Mouse (Mus musculus): ENCODE results near the gene Ttyh3. TPM values are rescaled to one million over a fixed set of nuclear protein-coding genes. Genes with fewer than 3 reads are reported as not detected.

Ttyh3 gene
- 83.3 and 91.5 TPM in 2 replicates for polyA plus RNA-seq (2014; fragmentation: Nextera tagmentation; extraction: Ambion mirVana)

DNA sequence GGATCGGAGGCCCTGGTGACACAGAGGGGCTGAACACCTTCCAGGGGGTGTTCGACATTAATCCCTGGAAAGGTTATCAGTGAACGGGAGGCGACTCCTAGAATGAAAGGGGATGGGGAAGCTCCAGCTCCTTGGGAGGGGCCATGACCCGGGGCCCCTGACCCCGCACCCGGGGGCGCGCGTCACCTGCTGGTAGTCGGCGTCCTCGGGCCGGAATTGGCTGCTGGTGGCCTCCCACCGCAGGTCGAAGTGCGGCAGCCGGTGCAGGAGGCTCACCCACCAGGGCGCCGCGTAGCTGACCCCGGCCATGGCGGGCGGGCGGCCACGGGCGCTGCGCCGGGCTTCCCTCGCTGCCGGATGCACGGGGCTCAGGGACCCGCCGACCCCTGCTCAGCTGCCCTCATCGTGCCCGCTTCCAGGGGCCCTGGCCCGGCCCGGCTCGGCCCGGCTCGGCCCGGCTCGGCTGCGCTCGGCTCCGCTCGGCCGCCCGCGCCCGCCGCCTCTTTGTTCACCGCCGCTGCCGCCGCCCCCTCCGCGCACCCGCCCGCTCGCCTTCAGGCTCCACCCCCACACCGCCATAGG lies at the start of gene Ttyh3:
Ttyh3 (minus strand) TSS at position 513 of the 582 bp plus-strand sequence.
- Histone ChIP-seq H3K9me3 (ENCODE audit: control insufficient read depth, low read length) (no peaks in the 10 kb centered on the region), H3K4me1 (replicated peaks; ENCODE audit: control insufficient read depth, insufficient read depth, low read length) (peaks cover 18% of the 10 kb centered on the region), H3K4me2 (ENCODE audit: low read depth, low read length, severe bottlenecking) (peak within 1 kb of the TSS; percentile 91), H3K36me3 (ENCODE audit: control insufficient read depth, insufficient read depth, low read length) (peaks cover 6% of the 10 kb centered on the region; the same call in 1 of the 2 replicates), H3K9ac (ENCODE audit: low read length) (peak within 1 kb of the TSS; percentile 100), H3K27me3 (ENCODE audit: control insufficient read depth, insufficient read depth, low read length) (no peaks in the 10 kb centered on the region), H3K4me3 (ENCODE audit: low read depth, low read length) (peak within 1 kb of the TSS; percentile 97), H3K27ac (ENCODE audit: low read depth, low read length) (peak within 1 kb of the TSS; percentile 79)
- 0 out of 2 replicates have a peak, but pooled peaks have one; percentile 4 for ATAC-seq (replicated peaks; ENCODE audit: low FRiP score)
- DNase-seq (ENCODE audit: low spot score) = no peak
- WGBS = under 1% methylated on average over 52 of the region's 62 CpGs

DNA sequence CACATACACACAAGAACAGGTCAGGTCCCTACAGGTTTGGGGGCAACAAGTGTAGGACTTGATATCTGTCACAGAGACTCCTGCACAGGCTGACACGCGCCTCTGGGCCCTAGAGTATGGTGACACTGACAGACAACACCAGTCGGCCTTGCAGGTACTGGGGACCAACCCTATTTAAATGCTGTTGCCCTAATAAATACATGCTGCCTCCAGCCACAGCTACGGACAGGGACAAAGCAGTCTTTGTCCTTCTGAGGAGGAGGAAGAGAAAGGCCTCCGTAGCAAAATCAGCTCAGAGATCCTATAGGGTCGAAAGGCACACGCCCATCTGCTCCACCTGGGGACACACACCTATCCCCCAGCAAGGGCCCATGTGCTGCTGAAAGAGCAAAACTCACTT lies 47.2 kb upstream of the Ttyh3 start:
- 81% methylated on average over 7 of the region's 7 CpGs for WGBS
- Histone ChIP-seq H3K4me2 (ENCODE audit: low read depth, low read length, severe bottlenecking) (no peak overlapping the region), H3K36me3 (ENCODE audit: control insufficient read depth, insufficient read depth, low read length) (no peaks in the 10 kb centered on the region; the same call in 1 of the 2 replicates), H3K4me3 (ENCODE audit: low read depth, low read length) (no peak overlapping the region), H3K27ac (ENCODE audit: low read depth, low read length) (no peak overlapping the region), H3K4me1 (replicated peaks; ENCODE audit: control insufficient read depth, insufficient read depth, low read length) (peaks cover under 1% of the 10 kb centered on the region), H3K27me3 (ENCODE audit: control insufficient read depth, insufficient read depth, low read length) (no peaks in the 10 kb centered on the region), H3K9me3 (ENCODE audit: control insufficient read depth, low read length) (no peaks in the 10 kb centered on the region), H3K9ac (ENCODE audit: low read length) (no peak overlapping the region)
- ATAC-seq (replicated peaks; ENCODE audit: low FRiP score) (no peak), DNase-seq (ENCODE audit: low spot score) (no peak)

DNA sequence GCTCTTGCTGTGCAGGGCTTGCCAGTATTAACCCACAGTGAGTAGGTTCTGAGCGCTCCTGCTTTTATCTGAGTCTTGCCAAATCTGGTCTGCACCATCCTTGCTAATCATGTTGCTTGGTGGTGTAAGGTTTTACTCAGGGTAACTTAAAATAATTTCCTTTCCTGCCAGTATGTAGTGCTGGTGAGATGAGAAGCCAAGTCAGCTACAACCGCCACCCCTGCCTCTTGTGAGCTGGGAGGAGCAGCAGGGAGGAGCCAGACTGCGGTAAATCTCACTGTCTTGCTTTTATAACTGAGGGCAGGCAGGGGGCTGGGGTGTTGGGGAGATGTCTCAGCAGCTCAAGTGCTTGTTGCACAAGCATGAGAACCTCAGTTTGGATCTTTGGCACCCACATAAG lies 39.6 kb upstream of the Ttyh3 start:
- Histone ChIP-seq H3K27ac (ENCODE audit: low read depth, low read length) (no peak overlapping the region), H3K4me3 (ENCODE audit: low read depth, low read length) (no peak overlapping the region), H3K27me3 (ENCODE audit: control insufficient read depth, insufficient read depth, low read length) (no peaks in the 10 kb centered on the region), H3K9ac (ENCODE audit: low read length) (no peak overlapping the region), H3K9me3 (ENCODE audit: control insufficient read depth, low read length) (no peaks in the 10 kb centered on the region), H3K36me3 (ENCODE audit: control insufficient read depth, insufficient read depth, low read length) (no peaks in the 10 kb centered on the region; the same call in 1 of the 2 replicates), H3K4me1 (replicated peaks; ENCODE audit: control insufficient read depth, insufficient read depth, low read length) (no peaks in the 10 kb centered on the region), H3K4me2 (ENCODE audit: low read depth, low read length, severe bottlenecking) (no peak overlapping the region)
- DNase-seq (ENCODE audit: low spot score) = no peak
- 87% methylated on average over 3 of the region's 3 CpGs for WGBS
- ATAC-seq (replicated peaks; ENCODE audit: low FRiP score) = no peak

DNA sequence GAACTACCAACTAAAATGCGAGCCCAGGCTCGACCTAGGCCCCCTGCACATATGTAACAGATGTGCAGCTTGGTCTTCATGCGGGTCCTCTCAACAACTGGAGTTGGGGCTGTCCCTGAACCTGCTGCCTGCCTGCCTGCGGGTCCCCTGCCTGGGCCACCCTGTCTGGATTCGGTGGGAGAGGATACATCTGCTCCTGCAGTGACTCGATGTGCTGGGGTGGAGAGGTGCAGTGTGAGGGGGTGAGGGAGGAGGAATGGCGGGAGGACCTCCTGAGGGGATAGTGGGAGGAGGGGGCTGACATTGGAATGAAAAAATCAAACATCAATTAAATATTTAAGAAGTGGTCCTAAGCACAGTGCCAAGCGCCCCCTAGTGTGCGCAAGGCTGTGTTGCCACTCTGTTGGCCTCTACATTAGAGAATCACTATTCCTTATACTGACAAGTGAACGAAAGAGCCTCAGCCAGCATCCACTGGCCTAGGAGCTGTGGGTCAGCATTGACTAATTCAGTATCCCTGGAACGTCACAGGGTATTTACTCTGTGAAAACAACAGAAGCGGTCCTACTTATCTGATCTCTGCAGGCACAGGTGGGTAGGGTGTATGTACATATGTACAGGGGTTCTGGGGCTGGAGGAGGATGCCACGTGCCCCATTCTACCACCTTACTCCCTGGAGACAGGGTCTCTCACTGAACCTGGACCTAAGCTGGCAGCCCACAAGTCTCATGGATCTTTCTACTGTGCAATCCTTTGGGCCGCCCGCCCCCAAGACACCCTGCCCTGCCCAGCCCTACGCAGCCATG lies 35.7 kb upstream of the Ttyh3 start:
- H3K4me1 ChIP-seq (replicated peaks; ENCODE audit: control insufficient read depth, insufficient read depth, low read length) = no peaks in the 10 kb centered on the region
- H3K4me2 ChIP-seq (ENCODE audit: low read depth, low read length, severe bottlenecking) = no peak overlapping the region
- peak; percentile 63 for ATAC-seq (replicated peaks; ENCODE audit: low FRiP score)
- no peaks in the 10 kb centered on the region for H3K9me3 ChIP-seq (ENCODE audit: control insufficient read depth, low read length)
- H3K27me3 ChIP-seq (ENCODE audit: control insufficient read depth, insufficient read depth, low read length) = no peaks in the 10 kb centered on the region
- no peaks in the 10 kb centered on the region; the same call in 1 of the 2 replicates for H3K36me3 ChIP-seq (ENCODE audit: control insufficient read depth, insufficient read depth, low read length)
- peak; percentile 71 for DNase-seq (ENCODE audit: low spot score)
- H3K4me3 ChIP-seq (ENCODE audit: low read depth, low read length) = no peak overlapping the region
- H3K27ac ChIP-seq (ENCODE audit: low read depth, low read length) = no peak overlapping the region
- no peak overlapping the region for H3K9ac ChIP-seq (ENCODE audit: low read length)
- WGBS = 65% methylated on average over 16 of the region's 16 CpGs

DNA sequence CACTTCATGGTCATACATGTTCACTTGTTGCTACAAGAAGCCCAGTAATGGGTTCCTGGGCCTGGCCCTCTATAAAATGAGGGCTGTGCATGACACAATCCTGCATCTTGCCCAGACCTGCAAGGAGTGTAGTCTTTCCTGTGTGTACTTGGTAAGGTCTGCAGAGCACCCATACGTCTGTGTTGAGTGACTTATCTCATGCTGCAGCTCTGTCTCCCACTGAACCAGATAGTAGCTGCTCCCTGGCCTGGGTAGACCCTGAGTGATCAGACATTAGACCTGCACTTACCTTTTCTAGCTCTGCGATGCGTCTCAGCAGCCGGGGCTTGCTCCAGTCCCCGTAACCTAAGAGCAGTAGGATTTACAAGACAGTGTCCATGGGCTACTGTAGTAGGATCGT lies 33.3 kb upstream of the Ttyh3 start:
- Histone ChIP-seq H3K36me3 (ENCODE audit: control insufficient read depth, insufficient read depth, low read length) (no peaks in the 10 kb centered on the region; the same call in 1 of the 2 replicates), H3K27ac (ENCODE audit: low read depth, low read length) (no peak overlapping the region), H3K27me3 (ENCODE audit: control insufficient read depth, insufficient read depth, low read length) (no peaks in the 10 kb centered on the region), H3K4me1 (replicated peaks; ENCODE audit: control insufficient read depth, insufficient read depth, low read length) (no peaks in the 10 kb centered on the region), H3K4me3 (ENCODE audit: low read depth, low read length) (no peak overlapping the region), H3K4me2 (ENCODE audit: low read depth, low read length, severe bottlenecking) (no peak overlapping the region), H3K9me3 (ENCODE audit: control insufficient read depth, low read length) (no peaks in the 10 kb centered on the region), H3K9ac (ENCODE audit: low read length) (no peak overlapping the region)
- DNase-seq (ENCODE audit: low spot score) (no peak), ATAC-seq (replicated peaks; ENCODE audit: low FRiP score) (no peak)
- 90% methylated on average over 6 of the region's 6 CpGs for WGBS

DNA sequence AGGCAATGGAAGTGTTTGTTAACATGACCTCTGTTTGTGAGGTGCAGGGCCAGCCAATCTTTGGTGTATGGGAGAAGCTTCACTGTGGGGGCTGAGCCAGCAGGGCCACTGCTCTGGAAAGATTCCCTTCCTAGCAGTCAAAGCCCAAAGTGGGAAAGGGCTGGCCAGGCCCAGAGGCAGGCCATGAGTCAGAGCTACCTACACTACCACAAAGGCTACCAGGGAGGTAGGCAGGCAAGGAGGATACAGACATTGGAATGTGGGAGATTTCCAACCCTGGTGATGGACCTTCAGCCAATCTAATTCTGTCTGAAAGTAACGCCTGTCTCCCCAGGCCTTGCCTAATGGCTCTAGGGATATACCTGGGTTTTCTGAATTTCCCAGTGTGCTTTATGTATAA lies 32.1 kb upstream of the Ttyh3 start:
- no peaks in the 10 kb centered on the region for H3K4me1 ChIP-seq (replicated peaks; ENCODE audit: control insufficient read depth, insufficient read depth, low read length)

DNA sequence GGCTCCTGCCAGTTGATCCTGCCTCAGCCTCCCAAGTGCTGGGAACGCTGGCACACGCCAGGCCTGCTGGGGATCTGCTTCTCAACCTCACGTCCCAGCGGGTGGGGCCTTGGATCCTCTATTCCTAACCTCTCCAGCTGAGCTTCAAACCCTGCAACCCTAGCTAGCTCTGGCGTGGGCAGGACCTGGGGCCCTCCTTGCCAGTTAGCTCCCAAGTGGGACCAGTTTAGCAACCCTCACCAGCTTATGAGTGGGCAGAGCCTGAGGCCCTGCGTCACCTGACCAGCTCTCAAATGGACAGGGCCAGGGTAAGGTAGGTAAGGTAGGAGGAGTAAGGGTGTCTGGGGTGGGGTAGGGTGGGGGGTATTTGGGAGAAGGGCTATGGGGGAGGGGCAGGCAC lies 31.2 kb upstream of the Ttyh3 start:
- no peak overlapping the region for H3K4me3 ChIP-seq (ENCODE audit: low read depth, low read length)
- H3K9ac ChIP-seq (ENCODE audit: low read length) = no peak overlapping the region
- H3K9me3 ChIP-seq (ENCODE audit: control insufficient read depth, low read length) = no peaks in the 10 kb centered on the region
- H3K27ac ChIP-seq (ENCODE audit: low read depth, low read length) = no peak overlapping the region
- no peaks in the 10 kb centered on the region; the same call in 1 of the 2 replicates for H3K36me3 ChIP-seq (ENCODE audit: control insufficient read depth, insufficient read depth, low read length)
- 91% methylated on average over 6 of the region's 6 CpGs for WGBS
- no peaks in the 10 kb centered on the region for H3K27me3 ChIP-seq (ENCODE audit: control insufficient read depth, insufficient read depth, low read length)
- no peak overlapping the region for H3K4me2 ChIP-seq (ENCODE audit: low read depth, low read length, severe bottlenecking)
- H3K4me1 ChIP-seq (replicated peaks; ENCODE audit: control insufficient read depth, insufficient read depth, low read length) = no peaks in the 10 kb centered on the region
- ATAC-seq (replicated peaks; ENCODE audit: low FRiP score) (no peak), DNase-seq (ENCODE audit: low spot score) (no peak)

More for the DNA sequence above, 32.1 kb upstream of the Ttyh3 start:
- ATAC-seq (replicated peaks; ENCODE audit: low FRiP score) (no peak), DNase-seq (ENCODE audit: low spot score) (no peak)
- H3K27ac ChIP-seq (ENCODE audit: low read depth, low read length) = no peak overlapping the region
- no peak overlapping the region for H3K9ac ChIP-seq (ENCODE audit: low read length)
- no peaks in the 10 kb centered on the region for H3K27me3 ChIP-seq (ENCODE audit: control insufficient read depth, insufficient read depth, low read length)
- H3K9me3 ChIP-seq (ENCODE audit: control insufficient read depth, low read length) = no peaks in the 10 kb centered on the region
- no peak overlapping the region for H3K4me2 ChIP-seq (ENCODE audit: low read depth, low read length, severe bottlenecking)
- no peaks in the 10 kb centered on the region; the same call in 1 of the 2 replicates for H3K36me3 ChIP-seq (ENCODE audit: control insufficient read depth, insufficient read depth, low read length)
- WGBS = 79% methylated on average over 1 of the region's 1 CpGs
- no peak overlapping the region for H3K4me3 ChIP-seq (ENCODE audit: low read depth, low read length)

DNA sequence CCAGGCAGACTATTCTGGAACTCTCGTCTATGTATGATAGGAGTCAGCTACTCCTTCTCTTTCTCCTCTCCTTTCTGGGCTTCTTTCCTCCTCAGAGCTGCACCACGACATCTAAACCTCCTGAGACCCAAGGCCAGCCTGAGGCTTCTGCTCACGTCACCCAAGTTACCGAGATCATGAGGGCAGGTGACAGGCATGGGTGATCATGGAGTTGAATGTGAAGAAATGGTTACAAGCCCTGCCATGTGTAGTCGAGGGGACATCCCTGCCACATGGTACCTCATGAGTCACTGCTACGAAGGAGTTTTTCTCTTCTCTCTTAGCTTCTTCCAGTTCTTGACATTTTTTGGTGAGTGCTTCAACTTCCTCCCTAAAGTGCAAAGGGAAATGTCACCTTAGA lies 28.3 kb upstream of the Ttyh3 start:
- ATAC-seq (replicated peaks; ENCODE audit: low FRiP score) (no peak), DNase-seq (ENCODE audit: low spot score) (no peak)
- no peaks in the 10 kb centered on the region; the same call in 1 of the 2 replicates for H3K36me3 ChIP-seq (ENCODE audit: control insufficient read depth, insufficient read depth, low read length)
- no peaks in the 10 kb centered on the region for H3K4me1 ChIP-seq (replicated peaks; ENCODE audit: control insufficient read depth, insufficient read depth, low read length)
- no peak overlapping the region for H3K4me2 ChIP-seq (ENCODE audit: low read depth, low read length, severe bottlenecking)
- no peaks in the 10 kb centered on the region for H3K9me3 ChIP-seq (ENCODE audit: control insufficient read depth, low read length)
- H3K9ac ChIP-seq (ENCODE audit: low read length) = no peak overlapping the region
- H3K27ac ChIP-seq (ENCODE audit: low read depth, low read length) = no peak overlapping the region
- no peaks in the 10 kb centered on the region for H3K27me3 ChIP-seq (ENCODE audit: control insufficient read depth, insufficient read depth, low read length)
- H3K4me3 ChIP-seq (ENCODE audit: low read depth, low read length) = no peak overlapping the region
- WGBS = 94% methylated on average over 6 of the region's 6 CpGs
